Comparison of ENCODE assay signal across 20 mouse cellular contexts in genomic region chr9:114601096-114601495, GRCm38 (mm10). TPM values are rescaled to one million over a fixed set of nuclear protein-coding genes. Genes with fewer than 3 reads are reported as not detected.
"Had no signal": no experiment of that assay in that cellular context is flagged by ENCODE, and none has a peak within 500 bp of the region (broad histone marks: within the 10 kb centered on the region; RNA-seq: fewer than 3 reads in every experiment).

No protein-coding gene starts in this region.

- H3K27me3 ChIP-seq: liver, embryonic 13.5 days; liver, embryonic 15.5 days; lung, embryonic 15.5 days; megakaryocyte, embryonic 14.5 days; midbrain, embryonic 13.5 days; midbrain, embryonic 15.5 days; neural tube, embryonic 13.5 days; neural tube, embryonic 15.5 days; stomach, embryonic 15.5 days had no signal

- H3K9ac ChIP-seq: liver, embryonic 13.5 days; liver, embryonic 15.5 days; liver, postnatal 0 days; lung, embryonic 15.5 days; midbrain, embryonic 13.5 days; midbrain, embryonic 15.5 days; neural tube, embryonic 13.5 days; neural tube, embryonic 15.5 days; stomach, embryonic 15.5 days had no signal

- DNase-seq: liver, embryonic 13.5 days; liver, postnatal 0 days; lung, adult 2 months; lung, postnatal 14 days; lung, postnatal 36 days; right cerebral cortex, postnatal 14 days; thymus, postnatal 25 days; thymus, postnatal 4 days had no signal

- ATAC-seq: liver, postnatal 0 days; lung, postnatal 0 days; midbrain, embryonic 13.5 days; midbrain, embryonic 15.5 days had no signal

- H3K27ac ChIP-seq: liver, embryonic 13.5 days; liver, embryonic 15.5 days; lung, embryonic 15.5 days; macrophage; midbrain, embryonic 13.5 days; midbrain, embryonic 15.5 days; neural tube, embryonic 13.5 days; neural tube, embryonic 15.5 days; stomach, embryonic 15.5 days; stomach, postnatal 0 days had no signal

- H3K4me1 ChIP-seq: liver, embryonic 13.5 days; liver, embryonic 15.5 days; lung, embryonic 15.5 days; midbrain, embryonic 15.5 days; neural tube, embryonic 13.5 days; neural tube, embryonic 15.5 days; stomach, embryonic 15.5 days had no signal

- H3K4me3 ChIP-seq: liver, embryonic 13.5 days; liver, embryonic 15.5 days; lung, embryonic 15.5 days; megakaryocyte, embryonic 14.5 days; midbrain, embryonic 13.5 days; midbrain, embryonic 15.5 days; neural tube, embryonic 13.5 days; neural tube, embryonic 15.5 days; stomach, embryonic 15.5 days had no signal

RNA-seq across cellular contexts. Expression of gene Trim71, which starts 36.9 kb away (rescaled TPM):
- total RNA-seq: monocyte, adult 5-6 weeks had no signal
- polyA plus RNA-seq: macrophage had no signal
